In the genomic region with DNA sequence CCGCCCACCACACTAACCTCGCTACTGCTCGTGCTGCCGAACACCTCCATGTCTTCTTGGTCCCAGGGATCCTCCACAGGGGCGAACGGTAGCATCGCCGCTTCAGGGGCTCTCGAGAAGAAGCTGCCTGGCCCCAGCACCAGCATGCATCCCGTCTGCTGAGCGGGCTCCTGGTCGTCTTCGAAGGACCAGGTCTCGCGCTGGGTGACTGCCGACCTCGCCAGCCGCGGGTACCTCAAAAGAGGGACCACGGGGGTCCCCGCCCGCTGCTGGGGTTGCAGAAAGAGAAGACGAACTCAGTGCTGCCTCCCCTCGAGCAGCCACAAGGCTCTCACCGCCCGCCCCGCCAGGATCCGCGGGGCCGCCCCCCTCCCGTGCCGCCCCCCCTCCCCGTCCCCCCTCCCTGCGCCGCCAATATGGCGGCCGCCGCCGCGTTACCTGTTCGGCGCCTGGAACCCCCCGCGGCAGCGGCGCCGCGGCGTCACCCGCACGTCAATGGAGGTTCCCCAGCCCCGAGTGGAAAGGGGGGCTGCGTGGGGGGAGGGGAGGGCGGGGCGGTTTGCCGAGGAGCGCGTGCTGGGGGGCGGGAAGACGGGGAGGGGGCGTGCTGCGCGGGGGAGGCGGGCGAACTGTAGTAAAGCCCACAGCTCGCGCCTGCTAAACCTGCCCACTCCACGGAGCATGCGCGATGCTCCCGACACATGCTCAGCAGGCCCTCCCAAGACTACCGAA, we compare ENCODE assay signal across 8 mouse cellular contexts.
DNase-seq lines count a peak whose midpoint lies in the region; ATAC-seq and TF ChIP-seq lines count a peak whose summit lies in the region.

No protein-coding gene starts in this region.

- WGBS in spleen, adult 2 months = 25% methylated on average over 46 of the region's 72 CpGs
- WGBS in heart, embryonic 12.5 days = 11% methylated on average over 29 of the region's 72 CpGs
- 13% methylated on average over 23 of the region's 72 CpGs for WGBS in liver, embryonic 14.5 days (ENCODE audit: insufficient replicate concordance)
- 11% methylated on average over 32 of the region's 72 CpGs for WGBS in neural tube, embryonic 14.5 days

- H3K4me1 ChIP-seq in spleen, adult 2 months (ENCODE audit: control insufficient read depth, insufficient read depth, insufficient read length) = no peaks in the 10 kb centered on the region
- H3K4me1 ChIP-seq in heart, embryonic 12.5 days (replicated peaks) = no peaks in the 10 kb centered on the region
- H3K4me1 ChIP-seq in liver, embryonic 14.5 days (replicated peaks; ENCODE audit: control insufficient read depth in 2 of 2, insufficient read depth in 2 of 2, low read length in 1 of 2) = no peaks in the 10 kb centered on the region
- H3K4me1 ChIP-seq in neural tube, embryonic 14.5 days (ENCODE audit: control insufficient read depth, insufficient read depth, low read length) = no peaks in the 10 kb centered on the region

- H3K4me2 ChIP-seq in heart, embryonic 12.5 days = peak overlapping the region; percentile 75
- H3K4me2 ChIP-seq in liver, embryonic 14.5 days (ENCODE audit: low read depth) = peak overlapping the region; percentile 72
- peak overlapping the region; percentile 54 for H3K4me2 ChIP-seq in neural tube, embryonic 14.5 days (ENCODE audit: low read depth, low read length)

- no peak for DNase-seq in spleen, adult 2 months (ENCODE audit: low read depth in 1 of 2, low spot score in 2 of 2)
- DNase-seq in spleen, postnatal 14 days (ENCODE audit: low spot score in 2 of 2) = no peak
- peak; percentile 85 for DNase-seq in embryo, embryonic 11 days
- peak; percentile 73 for DNase-seq in kidney, postnatal 10 days
- DNase-seq in liver, embryonic 14.5 days (ENCODE audit: low read depth in 3 of 3, low spot score in 3 of 3) = peak in 1 of 3 experiments; percentile 17
- peak; percentile 3 to 12 for DNase-seq in thymus, postnatal 10 days (ENCODE audit: low spot score in 2 of 2)

- TF ChIP-seq POLR2A in spleen, adult 2 months (IDR thresholded peaks at IDR 0.05; ENCODE audit: low read depth, low read length) = no peak

- no peaks in the 10 kb centered on the region for H3K27me3 ChIP-seq in spleen, adult 2 months (ENCODE audit: control insufficient read depth, insufficient read depth, low read length)
- H3K27me3 ChIP-seq in heart, embryonic 12.5 days (replicated peaks) = no peaks in the 10 kb centered on the region
- H3K27me3 ChIP-seq in liver, embryonic 14.5 days (ENCODE audit: control insufficient read depth, insufficient read depth, low read length) = no peaks in the 10 kb centered on the region
- no peaks in the 10 kb centered on the region for H3K27me3 ChIP-seq in neural tube, embryonic 14.5 days (ENCODE audit: control insufficient read depth, insufficient read depth, low read length)

- ATAC-seq in heart, embryonic 12.5 days (ENCODE audit: insufficient number of reproducible peaks, low FRiP score) = peak; percentile 91
- peak; percentile 80 for ATAC-seq in liver, embryonic 14.5 days (ENCODE audit: insufficient read depth)
- ATAC-seq in neural tube, embryonic 14.5 days (ENCODE audit: low read depth) = peak; percentile 97

- no peak for TF ChIP-seq CTCF in spleen, adult 2 months (IDR thresholded peaks at IDR 0.05; ENCODE audit: extremely low read depth, insufficient read depth, insufficient read length, insufficient replicate concordance)
- no peak for TF ChIP-seq CTCF in liver, embryonic 14.5 days (IDR thresholded peaks at IDR 0.05; ENCODE audit: low read depth)

- peak overlapping the region; percentile 79 for H3K9ac ChIP-seq in heart, embryonic 12.5 days
- peak overlapping the region; percentile 64 for H3K9ac ChIP-seq in liver, embryonic 14.5 days (replicated peaks)
- H3K9ac ChIP-seq in neural tube, embryonic 14.5 days (replicated peaks; ENCODE audit: low read depth, low read length) = peak overlapping the region; percentile 41

- no peaks in the 10 kb centered on the region; the same call in 1 of the 2 replicates for H3K9me3 ChIP-seq in heart, embryonic 12.5 days (replicated peaks)
- no peaks in the 10 kb centered on the region for H3K9me3 ChIP-seq in liver, embryonic 14.5 days (ENCODE audit: control insufficient read depth, low read length)
- H3K9me3 ChIP-seq in neural tube, embryonic 14.5 days (ENCODE audit: control insufficient read depth, low read length) = no peaks in the 10 kb centered on the region

- TF ChIP-seq EP300 in liver, embryonic 14.5 days (IDR thresholded peaks at IDR 0.05; ENCODE audit: low read depth) = no peak

- H3K4me3 ChIP-seq in spleen, adult 2 months (ENCODE audit: extremely low read depth, insufficient read depth, insufficient read length) = peak overlapping the region; percentile 44; the same call in 1 of the 2 replicates
- peak overlapping the region; percentile 75 for H3K4me3 ChIP-seq in heart, embryonic 12.5 days
- peak overlapping the region; percentile 64 to 80 for H3K4me3 ChIP-seq in liver, embryonic 14.5 days (ENCODE audit: insufficient read depth in 1 of 2, low read depth in 2 of 2, low read length in 2 of 2)
- H3K4me3 ChIP-seq in neural tube, embryonic 14.5 days (ENCODE audit: low read depth, low read length) = peak overlapping the region; percentile 54

- H3K36me3 ChIP-seq in spleen, adult 2 months (ENCODE audit: control insufficient read depth, insufficient read depth, low read length) = no peaks in the 10 kb centered on the region
- no peaks in the 10 kb centered on the region for H3K36me3 ChIP-seq in heart, embryonic 12.5 days
- H3K36me3 ChIP-seq in liver, embryonic 14.5 days (replicated peaks; ENCODE audit: control insufficient read depth, insufficient read depth, low read depth) = no peaks in the 10 kb centered on the region
- no peaks in the 10 kb centered on the region for H3K36me3 ChIP-seq in neural tube, embryonic 14.5 days (ENCODE audit: control insufficient read depth, insufficient read depth, low read length)

- H3K27ac ChIP-seq in spleen, adult 2 months (ENCODE audit: insufficient read depth, low read length) = no peak overlapping the region
- peak overlapping the region; percentile 66 for H3K27ac ChIP-seq in heart, embryonic 12.5 days (ENCODE audit: poor library complexity, severe bottlenecking)
- H3K27ac ChIP-seq in liver, embryonic 14.5 days = no peak overlapping the region
- peak overlapping the region; percentile 73; the same call in 1 of the 2 replicates for H3K27ac ChIP-seq in neural tube, embryonic 14.5 days (ENCODE audit: low read depth, low read length)

Comparison
In these comparisons a context has a peak if more than half of its experiments do, and no peak if none do; other contexts are left out.
1. DNase-seq: peak in embryo, embryonic 11 days (single experiment), kidney, postnatal 10 days (single experiment) and thymus, postnatal 10 days (2 of 2); none in spleen, adult 2 months (0 of 2) and spleen, postnatal 14 days (0 of 2).
2. H3K27ac ChIP-seq: peak in heart, embryonic 12.5 days (single experiment) and neural tube, embryonic 14.5 days (single experiment); none in spleen, adult 2 months (single experiment) and liver, embryonic 14.5 days (single experiment).
3. Peak in every context shown above with its lines, with median percentiles within 50 percentile points of each other: H3K4me3 ChIP-seq, ATAC-seq, H3K4me2 ChIP-seq and H3K9ac ChIP-seq.